Mouse (Mus musculus) heart, embryonic 16.5 days (tissue): ENCODE data around the gene Dcdc2a. TPM values are rescaled to one million over a fixed set of nuclear protein-coding genes. Genes with fewer than 3 reads are reported as not detected.

Experiments
- ATAC-seq: fragments of 200-750 bp; cut with Nextera tagmentation; replicated peaks from 2 replicates; pipeline ENCODE4 v1.8.0; 2017; ENCODE audit warnings: moderate number of reproducible peaks; ENCODE audit not compliant: insufficient read depth, low FRiP score; ENCODE audit errors: extremely low read depth
- H3K27ac ChIP-seq: fragments of 300-500 bp; sonication (generic); 2 replicates; pipeline ENCODE4 v1.5.1; 2014; ENCODE audit warnings: mild to moderate bottlenecking, low read length, control low read depth, moderate library complexity
- H3K27me3 ChIP-seq: fragments of 300-500 bp; sonication (generic); 2 replicates; pipeline ENCODE4 v1.6.1; 2014; ENCODE audit warnings: low read length, mixed read lengths; ENCODE audit not compliant: control insufficient read depth, insufficient read depth
- H3K36me3 ChIP-seq: fragments of 300-500 bp; sonication (generic); 2 replicates; pipeline ENCODE4 v1.6.1; 2014; ENCODE audit not compliant: control insufficient read depth, insufficient read depth
- H3K4me1 ChIP-seq: fragments of 300-500 bp; sonication (generic); 2 replicates; pipeline ENCODE4 v1.6.1; 2014; ENCODE audit warnings: low read length, mixed read lengths; ENCODE audit not compliant: control insufficient read depth, insufficient read depth
- H3K4me2 ChIP-seq: fragments of 300-500 bp; sonication (generic); 2 replicates; pipeline ENCODE4 v1.6.1; 2014; ENCODE audit warnings: low read depth, mild to moderate bottlenecking, control low read depth, low read length
- H3K4me3 ChIP-seq: fragments of 300-500 bp; sonication (generic); 2 replicates; pipeline ENCODE4 v1.5.1; 2014; ENCODE audit warnings: mild to moderate bottlenecking, control low read depth, low read length
- H3K9ac ChIP-seq: fragments of 300-500 bp; sonication (generic); 2 replicates; pipeline ENCODE4 v1.6.1; 2014; ENCODE audit warnings: low read length, control low read depth
- H3K9me3 ChIP-seq: fragments of 300-500 bp; sonication (generic); replicated peaks from 2 replicates; pipeline ENCODE4 v1.6.1; 2016; ENCODE audit warnings: low read length; ENCODE audit not compliant: control insufficient read depth
- WGBS: fragments of 180-500 bp; shearing (Covaris S2); extraction: QIAGEN DNeasy Blood & Tissue Kit; methylation state at CpG from one replicate; pipeline ENCODE4 v1.1.7; 2014; 5-methylcytosine and 5-hydroxymethylcytosine counted together
- polyA plus RNA-seq: library from polyadenylated mRNA; unstranded; fragments of >200 nt; fragmentation: Nextera tagmentation; extraction: Ambion mirVana; gene quantifications from 2 replicates; pipeline ENCODE4 v1.2.1, GENCODE M21; 2015

Dcdc2a gene
- polyA plus RNA-seq, 1 experiment from 2014 or later: 1.0 TPM

GRCm38 (mm10) chr13:25199916-25200315 lies 144.1 kb downstream of the Dcdc2a start:
- Histone ChIP-seq H3K4me3 (no peak overlapping the region), H3K9ac (no peak overlapping the region), H3K4me2 (no peak overlapping the region), H3K4me1 (no peaks in the 10 kb centered on the region), H3K27ac (no peak overlapping the region), H3K9me3 (no peaks in the 10 kb centered on the region), H3K36me3 (no peaks in the 10 kb centered on the region), H3K27me3 (no peaks in the 10 kb centered on the region)
- no peak for ATAC-seq
- 31% methylated on average over 3 of the region's 3 CpGs for WGBS

GRCm38 (mm10) chr13:25206950-25207349 lies 151.1 kb downstream of the Dcdc2a start:
- Histone ChIP-seq H3K4me1 (no peaks in the 10 kb centered on the region), H3K4me3 (no peak overlapping the region), H3K27ac (no peak overlapping the region), H3K4me2 (no peak overlapping the region), H3K36me3 (no peaks in the 10 kb centered on the region), H3K27me3 (no peaks in the 10 kb centered on the region), H3K9me3 (no peaks in the 10 kb centered on the region), H3K9ac (no peak overlapping the region)
- ATAC-seq: no peak
- WGBS: 82% methylated on average over 5 of the region's 5 CpGs

GRCm38 (mm10) chr13:25218394-25218793 lies 162.6 kb downstream of the Dcdc2a start:
- H3K9me3 ChIP-seq: no peaks in the 10 kb centered on the region
- ATAC-seq: no peak
- WGBS: 72% methylated on average over 1 of the region's 1 CpGs
- H3K4me2 ChIP-seq: no peak overlapping the region
- no peak overlapping the region for H3K4me3 ChIP-seq
- H3K27ac ChIP-seq: no peak overlapping the region
- H3K36me3 ChIP-seq: no peaks in the 10 kb centered on the region
- no peaks in the 10 kb centered on the region for H3K4me1 ChIP-seq
- no peaks in the 10 kb centered on the region for H3K27me3 ChIP-seq
- no peak overlapping the region for H3K9ac ChIP-seq

GRCm38 (mm10) chr13:25220186-25220787 lies 164.5 kb downstream of the Dcdc2a start:
- H3K27me3 ChIP-seq: no peaks in the 10 kb centered on the region
- no peak overlapping the region for H3K4me3 ChIP-seq
- H3K36me3 ChIP-seq: no peaks in the 10 kb centered on the region
- no peak for ATAC-seq
- H3K27ac ChIP-seq: no peak overlapping the region
- no peak overlapping the region for H3K9ac ChIP-seq
- H3K4me2 ChIP-seq: no peak overlapping the region
- H3K9me3 ChIP-seq: no peaks in the 10 kb centered on the region
- 64% methylated on average over 5 of the region's 5 CpGs for WGBS
- H3K4me1 ChIP-seq: no peaks in the 10 kb centered on the region

- Histone ChIP-seq H3K4me1 (no peaks in the 10 kb centered on the region), H3K9ac (no peak overlapping the region), H3K27me3 (no peaks in the 10 kb centered on the region), H3K4me2 (no peak overlapping the region), H3K4me3 (no peak overlapping the region), H3K36me3 (no peaks in the 10 kb centered on the region), H3K27ac (no peak overlapping the region), H3K9me3 (no peaks in the 10 kb centered on the region)
- no peak for ATAC-seq
- 75% methylated on average over 1 of the region's 1 CpGs for WGBS
Observed at GRCm38 (mm10) chr13:25251893-25252292, 196.1 kb downstream of the Dcdc2a start.

GRCm38 (mm10) chr13:25254478-25255263 lies 198.9 kb downstream of the Dcdc2a start:
- H3K27me3 ChIP-seq: no peaks in the 10 kb centered on the region
- H3K4me1 ChIP-seq: no peaks in the 10 kb centered on the region
- H3K36me3 ChIP-seq: no peaks in the 10 kb centered on the region
- H3K9ac ChIP-seq: no peak overlapping the region
- ATAC-seq: no peak
- WGBS: 63% methylated on average over 9 of the region's 9 CpGs
- no peaks in the 10 kb centered on the region for H3K9me3 ChIP-seq
- H3K27ac ChIP-seq: no peak overlapping the region
- H3K4me3 ChIP-seq: no peak overlapping the region
- H3K4me2 ChIP-seq: no peak overlapping the region

GRCm38 (mm10) chr13:25257608-25258007 lies 201.8 kb downstream of the Dcdc2a start:
- no peaks in the 10 kb centered on the region for H3K4me1 ChIP-seq
- H3K27me3 ChIP-seq: no peaks in the 10 kb centered on the region
- ATAC-seq: no peak
- no peak overlapping the region for H3K4me2 ChIP-seq
- H3K4me3 ChIP-seq: no peak overlapping the region
- no peak overlapping the region for H3K9ac ChIP-seq
- no peaks in the 10 kb centered on the region for H3K36me3 ChIP-seq
- 73% methylated on average over 6 of the region's 6 CpGs for WGBS
- H3K9me3 ChIP-seq: no peaks in the 10 kb centered on the region
- H3K27ac ChIP-seq: no peak overlapping the region

Other genes starting within 250 kb of the Dcdc2a start
- 326 and 343 TPM in 2 replicates for gene Acot13, start 224.5 kb upstream of the Dcdc2a start, polyA plus RNA-seq
- gene Tdp2, start 224.3 kb upstream of the Dcdc2a start, polyA plus RNA-seq: 31.4 and 33.7 TPM in 2 replicates
- gene D130043K22Rik, start 210.9 kb upstream of the Dcdc2a start, polyA plus RNA-seq: 0.10 TPM in 1 of 2 replicates, not detected in the other
- 13.4 and 14.0 TPM in 2 replicates for gene Aldh5a1, start 118.3 kb upstream of the Dcdc2a start, polyA plus RNA-seq
- 0.25 and 0.55 TPM in 2 replicates for gene Gpld1, start 112.9 kb upstream of the Dcdc2a start, polyA plus RNA-seq
- 15.8 and 18.6 TPM in 2 replicates for gene Mrs2, start 35.6 kb upstream of the Dcdc2a start, polyA plus RNA-seq
- 0.47 and 1.1 TPM in 2 replicates for gene Nrsn1, start 214.5 kb downstream of the Dcdc2a start, polyA plus RNA-seq